Mouse (Mus musculus): ENCODE data around the gene Ddx41.

Ddx41 gene

DNA sequence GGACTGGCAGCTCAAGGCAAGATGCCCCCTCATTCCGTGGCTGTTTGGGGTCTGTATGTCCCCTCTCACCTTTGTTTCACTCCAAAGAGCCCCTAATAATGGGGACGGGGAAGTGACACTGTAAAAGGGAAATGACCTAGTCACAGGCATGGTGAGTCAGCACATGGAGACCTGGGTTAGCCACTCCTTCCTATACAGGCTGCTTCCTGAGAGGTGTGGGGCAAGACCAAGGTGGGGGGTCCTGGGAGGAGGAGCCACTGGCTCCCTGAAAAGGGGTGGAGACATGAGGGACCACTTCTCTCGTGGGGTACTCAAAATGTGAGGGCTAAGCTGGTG is 26.2 kb downstream of the Ddx41 start:
- peak in 1 of 2 experiments; percentile 51 for DNase-seq (ENCODE audit: low read depth in 1 of 2, low spot score in 2 of 2)

DNA sequence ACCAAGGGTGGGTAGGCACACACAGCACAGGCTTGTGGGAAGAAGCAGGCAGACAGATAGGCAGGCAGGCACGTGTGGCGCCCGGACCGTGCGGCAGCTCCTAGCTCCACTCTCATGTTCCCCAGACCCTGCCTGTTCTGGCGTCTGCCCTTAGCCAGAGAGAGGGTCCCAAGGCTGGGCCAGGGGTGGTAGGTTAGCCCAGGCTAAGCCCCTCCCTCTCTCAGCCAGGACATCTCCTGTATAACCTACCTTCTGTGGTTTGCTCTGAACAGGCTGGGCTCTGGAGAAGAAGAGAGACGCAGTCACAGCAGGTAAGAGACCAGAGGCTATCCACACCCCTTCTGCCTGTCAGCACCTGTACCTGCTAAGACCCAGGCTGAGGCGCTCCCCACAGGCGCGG is 27.9 kb downstream of the Ddx41 start:
- no peak for DNase-seq (ENCODE audit: low read depth in 1 of 2, low spot score in 2 of 2)

- DNase-seq (ENCODE audit: low read depth in 1 of 2, low spot score in 2 of 2) = no peak
Measured at GRCm38 (mm10) chr13:55507877-55508276, 28.6 kb downstream of the Ddx41 start.

DNA sequence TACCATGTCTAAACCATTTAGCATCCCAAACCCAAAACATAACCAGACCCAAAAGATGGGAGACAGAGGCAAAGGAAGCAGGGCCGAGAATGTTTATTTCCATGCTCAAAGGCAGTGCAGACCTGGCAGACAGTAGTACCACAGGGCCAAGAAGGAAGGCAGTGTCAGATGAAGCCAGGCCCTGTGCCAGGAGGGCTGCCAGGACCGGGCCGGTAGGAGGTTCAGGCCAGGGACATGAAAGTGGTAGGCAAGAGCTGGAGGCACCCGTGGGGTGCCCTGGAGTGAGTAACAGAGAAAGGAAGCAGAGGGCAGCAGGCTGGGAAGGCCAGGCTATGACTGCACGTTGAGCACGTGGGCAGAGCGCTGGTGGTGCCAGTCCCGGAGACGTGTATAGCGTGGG is 29.8 kb downstream of the Ddx41 start:
- no peak for DNase-seq (ENCODE audit: low read depth in 1 of 2, low spot score in 2 of 2)

GRCm38 (mm10) chr13:55505810-55506209 is 30.6 kb downstream of the Ddx41 start:
- DNase-seq (ENCODE audit: low read depth in 1 of 2, low spot score in 2 of 2) = no peak

- DNase-seq (ENCODE audit: low read depth in 1 of 2, low spot score in 2 of 2) = no peak
Measured at GRCm38 (mm10) chr13:55504390-55504789, 32.1 kb downstream of the Ddx41 start.

GRCm38 (mm10) chr13:55502405-55502804 is 34.1 kb downstream of the Ddx41 start:
- no peak for DNase-seq (ENCODE audit: low read depth in 1 of 2, low spot score in 2 of 2)

- DNase-seq (ENCODE audit: low read depth in 1 of 2, low spot score in 2 of 2) = no peak
Measured at GRCm38 (mm10) chr13:55500575-55500974, 35.9 kb downstream of the Ddx41 start.

GRCm38 (mm10) chr13:55498906-55499305 is 37.6 kb downstream of the Ddx41 start:
- DNase-seq (ENCODE audit: low read depth in 1 of 2, low spot score in 2 of 2) = no peak

GRCm38 (mm10) chr13:55496661-55497060 is 39.8 kb downstream of the Ddx41 start:
- DNase-seq (ENCODE audit: low read depth in 1 of 2, low spot score in 2 of 2) = no peak

DNA sequence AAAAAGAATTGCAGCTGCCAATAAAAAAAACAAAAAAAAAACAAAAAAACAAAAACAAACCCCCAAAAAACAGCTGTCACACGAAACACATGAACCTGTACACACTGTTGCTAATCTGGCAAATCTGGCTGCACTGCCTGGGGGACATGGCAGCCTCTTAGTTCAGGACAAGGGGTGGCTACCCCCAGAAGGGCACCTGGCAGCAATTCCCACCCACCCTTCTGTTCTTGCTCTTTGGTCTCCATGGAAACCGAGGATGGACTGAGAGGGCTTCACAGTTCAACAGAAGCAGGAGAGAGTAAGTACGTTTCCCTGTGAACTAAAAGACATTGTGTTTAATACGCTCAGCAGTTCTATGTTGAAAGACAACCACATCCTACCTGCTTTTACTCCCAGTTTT is 40.8 kb downstream of the Ddx41 start:
- DNase-seq (ENCODE audit: low read depth in 1 of 2, low spot score in 2 of 2) = no peak

- DNase-seq (ENCODE audit: low read depth in 1 of 2, low spot score in 2 of 2) = no peak
Measured at GRCm38 (mm10) chr13:55494883-55495621, 41.4 kb downstream of the Ddx41 start.

- DNase-seq (ENCODE audit: low read depth in 1 of 2, low spot score in 2 of 2) = no peak
Measured at GRCm38 (mm10) chr13:55494257-55494656, 42.2 kb downstream of the Ddx41 start.

DNA sequence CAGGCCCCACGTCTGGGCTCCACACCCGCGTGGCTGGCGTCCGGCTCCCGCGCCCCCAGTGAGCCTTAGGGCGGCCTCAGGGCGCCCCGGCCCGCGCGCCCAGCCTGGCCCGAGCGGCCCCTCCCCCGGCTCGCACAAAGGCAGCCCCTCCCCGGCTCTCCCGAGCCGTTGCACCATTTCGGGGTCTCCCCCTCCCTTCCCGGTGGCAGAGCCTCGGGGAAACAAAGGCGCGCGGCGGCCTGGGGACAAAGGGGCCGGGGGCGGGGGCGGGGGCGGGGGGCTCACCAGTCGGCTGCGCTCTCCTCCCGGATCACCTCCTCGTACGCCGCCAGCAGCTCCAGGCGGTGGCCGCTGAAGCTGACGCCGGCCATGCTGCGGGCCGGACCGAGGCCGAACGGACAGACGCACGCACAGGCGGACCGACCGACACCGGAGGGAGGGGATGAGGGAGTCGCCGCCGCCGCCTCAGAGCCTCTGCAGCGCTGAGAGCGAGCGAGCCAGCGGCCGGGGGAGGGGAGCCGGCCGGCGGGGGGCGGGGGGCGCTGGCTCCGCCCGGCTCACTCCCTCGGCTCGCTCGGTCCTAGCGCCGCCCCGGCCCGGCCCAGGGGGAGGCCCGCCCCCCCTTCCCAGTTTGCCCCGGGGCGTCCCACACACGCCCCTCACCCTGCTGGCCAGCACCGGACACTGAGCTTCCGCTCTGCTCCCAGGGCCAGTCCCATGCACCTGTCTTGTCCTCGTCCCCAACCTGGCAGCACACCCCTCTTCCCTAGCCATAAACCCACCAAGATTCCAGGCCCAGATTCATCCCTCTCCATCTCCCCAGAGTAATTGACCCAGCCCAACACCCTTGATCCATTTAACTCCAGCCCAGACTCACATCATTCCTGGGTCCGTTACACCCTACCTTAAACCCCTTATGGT is 48.6 kb downstream of the Ddx41 start, which contains the start of gene Dbn1:
Dbn1 (minus strand) TSS at position 534 of the 921 bp plus-strand sequence.
- DNase-seq (ENCODE audit: low read depth in 1 of 2, low spot score in 2 of 2) = no peak

DNA sequence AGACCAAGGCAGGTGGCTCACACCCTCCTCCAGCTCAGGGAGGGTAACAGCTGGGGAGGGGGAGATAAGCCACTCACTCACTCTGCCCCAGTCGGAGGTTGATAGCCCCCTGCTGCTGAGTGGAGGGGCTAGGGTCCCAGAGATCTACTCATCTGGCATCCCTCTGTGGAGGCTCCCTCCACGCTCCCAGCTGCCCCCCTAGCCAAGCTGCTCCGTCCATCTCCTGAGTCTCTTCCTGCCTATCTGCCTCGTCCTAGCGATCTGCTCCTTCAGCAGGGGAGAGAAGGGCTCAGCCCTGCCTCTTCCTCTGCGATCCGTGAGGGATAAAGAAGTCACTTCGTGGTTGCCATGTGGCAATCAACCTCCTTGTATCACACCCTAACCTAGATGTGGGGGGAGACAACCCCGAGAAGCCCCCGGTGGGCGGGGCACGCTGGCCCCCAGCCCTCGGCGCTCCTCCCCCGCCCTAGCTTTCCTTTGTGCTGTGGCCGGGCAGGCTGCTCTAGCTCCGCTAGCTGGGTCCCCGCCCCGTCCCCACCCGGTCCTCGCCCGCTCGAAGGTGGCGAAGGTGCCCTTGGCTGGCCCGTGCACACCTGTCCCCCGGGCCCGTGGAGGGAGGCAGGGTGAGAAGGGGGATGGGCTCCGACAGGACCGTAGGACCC is 49.4 kb downstream of the Ddx41 start:
- DNase-seq (ENCODE audit: low read depth in 1 of 2, low spot score in 2 of 2) = no peak

DNA sequence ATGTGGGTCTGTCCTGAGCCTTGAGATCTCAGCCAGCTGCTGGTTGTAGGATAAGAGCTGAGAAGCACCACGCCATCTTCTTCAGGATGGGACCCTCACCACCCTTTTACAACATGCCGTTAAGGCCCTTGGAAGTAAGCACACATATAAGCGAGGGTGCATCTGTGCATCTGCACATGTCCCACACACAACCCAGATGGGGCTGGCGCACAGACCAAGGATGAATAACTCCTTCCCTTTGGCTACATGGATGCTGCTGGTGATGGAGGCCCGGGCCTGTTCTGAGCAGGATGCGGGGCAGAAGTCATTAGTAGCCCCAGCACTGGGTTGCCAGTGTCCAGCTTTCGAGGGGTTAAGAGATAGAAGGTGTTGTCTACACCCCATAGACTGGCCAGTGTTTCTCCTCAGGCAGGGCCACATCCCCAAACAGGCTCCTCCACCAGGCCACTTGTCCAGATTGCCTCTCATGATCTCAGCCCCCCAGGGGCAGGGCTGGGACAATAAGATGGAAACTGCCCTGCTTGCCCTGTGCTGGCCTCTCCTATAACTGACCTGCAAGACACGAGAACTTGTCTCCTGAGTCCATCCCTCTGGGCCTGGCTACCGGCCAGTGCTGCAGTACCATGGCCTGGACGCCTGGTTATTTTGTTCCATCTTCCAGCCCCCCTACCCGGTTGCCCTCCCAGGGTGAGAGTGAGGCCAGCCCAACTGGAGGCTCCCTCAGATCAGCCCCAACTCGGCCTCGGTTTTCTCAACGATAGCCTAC is 50.2 kb downstream of the Ddx41 start:
- DNase-seq (ENCODE audit: low read depth in 1 of 2, low spot score in 2 of 2) = no peak

- DNase-seq (ENCODE audit: low read depth in 1 of 2, low spot score in 2 of 2) = no peak
Measured at GRCm38 (mm10) chr13:55484520-55485088, 51.9 kb downstream of the Ddx41 start.

GRCm38 (mm10) chr13:55483593-55483992 is 52.9 kb downstream of the Ddx41 start:
- DNase-seq (ENCODE audit: low read depth in 1 of 2, low spot score in 2 of 2) = no peak

DNA sequence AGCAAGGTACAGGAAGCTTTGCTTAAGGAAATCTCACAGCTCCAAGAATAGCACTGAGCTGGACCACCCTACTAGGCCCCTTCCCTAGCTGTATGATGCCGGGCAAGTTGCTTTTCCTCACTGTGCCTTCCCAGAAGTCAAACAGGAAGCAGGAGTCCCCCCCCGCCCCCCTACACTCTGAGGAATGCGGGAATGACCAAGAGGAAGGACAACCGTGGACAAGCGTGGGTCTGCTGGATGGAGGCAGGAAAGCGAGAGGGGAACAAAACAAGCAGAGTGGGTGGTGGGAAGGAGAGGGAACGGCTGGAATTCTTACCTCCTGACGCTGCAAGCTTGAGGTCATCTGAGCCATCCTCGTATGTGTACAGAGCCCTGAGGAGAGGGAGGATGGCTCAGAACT is 53.4 kb downstream of the Ddx41 start:
- no peak for DNase-seq (ENCODE audit: low read depth in 1 of 2, low spot score in 2 of 2)

DNA sequence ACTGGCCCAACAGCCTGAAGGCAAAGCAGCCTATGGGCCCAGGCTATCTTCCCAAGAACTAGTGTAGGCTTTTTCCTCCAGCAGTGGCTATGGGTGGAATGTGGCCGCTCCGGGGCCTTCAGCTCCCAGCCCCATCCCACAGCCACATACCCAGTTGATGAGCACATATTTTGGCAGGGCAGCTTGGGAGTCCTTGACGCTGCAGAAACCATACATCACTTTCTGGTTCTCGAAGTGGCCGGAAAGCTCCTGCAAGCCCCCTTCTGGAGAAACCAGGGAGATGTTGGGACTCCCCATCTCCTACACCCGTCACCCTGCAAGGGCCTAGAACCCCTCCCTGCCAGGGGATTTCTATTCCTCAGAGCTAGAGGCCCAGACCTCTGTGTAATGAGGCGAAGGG is 53.9 kb downstream of the Ddx41 start:
- no peak for DNase-seq (ENCODE audit: low read depth in 1 of 2, low spot score in 2 of 2)
